Mouse (Mus musculus): ENCODE measurements at regions not wholly inside any gene's neighbourhood (a gene's known extent, or its start where the extent isn't known, plus 50 kb on each side); places are given as distances from the start of the nearest gene placed in this dataset.

- TF ChIP-seq CTCF (IDR thresholded peaks at IDR 0.05; ENCODE audit: borderline replicate concordance, insufficient read depth, low read length) (no peak), POLR2A (IDR thresholded peaks at IDR 0.05; ENCODE audit: low read depth, low read length) (no peak)
These were observed 157.7 kb upstream of the Suclg2 start for GRCm38 (mm10) chr6:95876320-95876719.

All from embryonic fibroblast, embryonic 13.5 days (primary cell).